Mouse (Mus musculus) hindbrain, embryonic 16.5 days (tissue): ENCODE results near the gene 6330409D20Rik. TPM values are rescaled to one million over a fixed set of nuclear protein-coding genes. Genes with fewer than 3 reads are reported as not detected.

Experiments
- ATAC-seq: fragments of 200-750 bp; cut with Nextera tagmentation; 2 replicates; pipeline ENCODE4 v1.8.0; 2017; ENCODE audit warnings: moderate TSS enrichment, moderate library complexity
- H3K27ac ChIP-seq: fragments of 300-500 bp; sonication (generic); 2 replicates; pipeline ENCODE4 v1.5.1; 2014; ENCODE audit warnings: low read depth, mild to moderate bottlenecking, control low read depth, low read length, moderate library complexity
- H3K27me3 ChIP-seq: fragments of 300-500 bp; sonication (generic); replicated peaks from 2 replicates; pipeline ENCODE4 v1.6.1; 2014; ENCODE audit warnings: low read length; ENCODE audit not compliant: control insufficient read depth, insufficient read depth
- H3K36me3 ChIP-seq: fragments of 300-500 bp; sonication (generic); 2 replicates; pipeline ENCODE4 v1.6.1; 2014; ENCODE audit warnings: mild to moderate bottlenecking, low read length, moderate library complexity, mixed read lengths; ENCODE audit not compliant: control insufficient read depth, insufficient read depth
- H3K4me1 ChIP-seq: fragments of 300-500 bp; sonication (generic); 2 replicates; pipeline ENCODE4 v1.6.1; 2014; ENCODE audit warnings: low read depth, low read length; ENCODE audit not compliant: control insufficient read depth, insufficient read depth
- H3K4me2 ChIP-seq: fragments of 300-500 bp; sonication (generic); 2 replicates; pipeline ENCODE4 v1.6.1; 2014; ENCODE audit warnings: mild to moderate bottlenecking, low read length, control low read depth, moderate library complexity
- H3K4me3 ChIP-seq: fragments of 300-500 bp; sonication (generic); 2 replicates; pipeline ENCODE4 v1.5.1; 2014; ENCODE audit warnings: mild to moderate bottlenecking, low read length, control low read depth, moderate library complexity
- H3K9ac ChIP-seq: fragments of 300-500 bp; sonication (generic); 2 replicates; pipeline ENCODE4 v1.6.1; 2014; ENCODE audit warnings: low read depth, mild to moderate bottlenecking, control low read depth, low read length, moderate library complexity
- H3K9me3 ChIP-seq: fragments of 300-500 bp; sonication (generic); 2 replicates; pipeline ENCODE4 v1.6.1; 2014; ENCODE audit warnings: mild to moderate bottlenecking, low read length, moderate library complexity; ENCODE audit not compliant: control insufficient read depth
- WGBS: fragments of 180-500 bp; shearing (Covaris S2); extraction: QIAGEN DNeasy Blood & Tissue Kit; methylation state at CpG from one replicate; pipeline ENCODE4 v1.1.7; 2014; 5-methylcytosine and 5-hydroxymethylcytosine counted together
- polyA plus RNA-seq: library from polyadenylated mRNA; unstranded; fragments of >200 nt; fragmentation: Nextera tagmentation; extraction: Ambion mirVana; gene quantifications from 2 replicates; pipeline ENCODE4 v1.2.1, GENCODE M21; 2015

The 6330409D20Rik gene
- polyA plus RNA-seq, 1 experiment from 2014 or later: 2.6 TPM

GRCm38 (mm10) chr2:32722046-32722445 lies 18.8 kb downstream of the 6330409D20Rik start:
- Histone ChIP-seq H3K27me3 (no peaks in the 10 kb centered on the region), H3K36me3 (no peaks in the 10 kb centered on the region), H3K9me3 (no peaks in the 10 kb centered on the region), H3K9ac (no peak overlapping the region), H3K27ac (no peak overlapping the region), H3K4me2 (no peak overlapping the region), H3K4me3 (no peak overlapping the region), H3K4me1 (peaks cover 1% of the 10 kb centered on the region; the same call in 1 of the 2 replicates)
- ATAC-seq: no peak
- 61% methylated on average over 5 of the region's 6 CpGs for WGBS

GRCm38 (mm10) chr2:32720681-32721229 lies 20.1 kb downstream of the 6330409D20Rik start, which contains the start of gene Sh2d3c:
TSS of gene Sh2d3c (plus strand) at chr2:32721055.
- Histone ChIP-seq H3K27ac (no peak within 1 kb of the TSS), H3K27me3 (no peaks in the 10 kb centered on the region), H3K36me3 (no peaks in the 10 kb centered on the region), H3K9me3 (no peaks in the 10 kb centered on the region), H3K4me1 (no peaks in the 10 kb centered on the region), H3K4me2 (no peak within 1 kb of the TSS), H3K9ac (no peak within 1 kb of the TSS), H3K4me3 (no peak within 1 kb of the TSS)
- ATAC-seq: no peak
- WGBS: 37% methylated on average over 8 of the region's 8 CpGs

GRCm38 (mm10) chr2:32720053-32720452 lies 20.8 kb downstream of the 6330409D20Rik start:
- Histone ChIP-seq H3K27me3 (no peaks in the 10 kb centered on the region), H3K27ac (no peak overlapping the region), H3K4me2 (no peak overlapping the region), H3K9ac (no peak overlapping the region), H3K4me3 (no peak overlapping the region), H3K36me3 (no peaks in the 10 kb centered on the region), H3K9me3 (no peaks in the 10 kb centered on the region), H3K4me1 (no peaks in the 10 kb centered on the region)
- WGBS: 92% methylated on average over 3 of the region's 3 CpGs
- no peak for ATAC-seq

GRCm38 (mm10) chr2:32718761-32719160 lies 22.1 kb downstream of the 6330409D20Rik start:
- H3K27ac ChIP-seq: no peak overlapping the region; the same call in 1 of the 2 replicates

GRCm38 (mm10) chr2:32714987-32715425 lies 25.8 kb downstream of the 6330409D20Rik start:
- Histone ChIP-seq H3K36me3 (no peaks in the 10 kb centered on the region), H3K9ac (0 out of 2 replicates have a peak overlapping the region, but pooled peaks have one; percentile 1), H3K9me3 (no peaks in the 10 kb centered on the region), H3K4me3 (no peak overlapping the region), H3K4me1 (peaks cover 25% of the 10 kb centered on the region), H3K27ac (no peak overlapping the region), H3K4me2 (no peak overlapping the region), H3K27me3 (no peaks in the 10 kb centered on the region)
- WGBS: 69% methylated on average over 4 of the region's 4 CpGs
- no peak for ATAC-seq

More at GRCm38 (mm10) chr2:32718761-32719160, 22.1 kb downstream of the 6330409D20Rik start:
- Histone ChIP-seq H3K9ac (no peak overlapping the region), H3K27me3 (no peaks in the 10 kb centered on the region), H3K9me3 (no peaks in the 10 kb centered on the region), H3K4me3 (no peak overlapping the region), H3K36me3 (no peaks in the 10 kb centered on the region), H3K4me2 (no peak overlapping the region), H3K4me1 (peaks cover 11% of the 10 kb centered on the region)
- ATAC-seq: peak; percentile 80
- WGBS: 25% methylated on average over 9 of the region's 9 CpGs

- H3K27me3 ChIP-seq: no peaks in the 10 kb centered on the region
- H3K9ac ChIP-seq: peak overlapping the region; percentile 96
- H3K4me2 ChIP-seq: peak overlapping the region; percentile 66
- peaks cover 25% of the 10 kb centered on the region for H3K4me1 ChIP-seq
- ATAC-seq: no peak
- 65% methylated on average over 11 of the region's 11 CpGs for WGBS
- H3K9me3 ChIP-seq: no peaks in the 10 kb centered on the region
- H3K27ac ChIP-seq: peak overlapping the region; percentile 100
- no peak overlapping the region; the same call in 1 of the 2 replicates for H3K4me3 ChIP-seq
- peaks cover 6% of the 10 kb centered on the region for H3K36me3 ChIP-seq
Measured at GRCm38 (mm10) chr2:32714117-32714986, 26.5 kb downstream of the 6330409D20Rik start.

GRCm38 (mm10) chr2:32712934-32713817 lies 27.6 kb downstream of the 6330409D20Rik start, which contains the start of gene Cdk9:
TSS of gene Cdk9 (minus strand) at chr2:32713076.
- ATAC-seq: peak; percentile 90
- Histone ChIP-seq H3K4me1 (peaks cover 25% of the 10 kb centered on the region), H3K4me2 (peak within 1 kb of the TSS; percentile 97), H3K9me3 (no peaks in the 10 kb centered on the region), H3K9ac (peak within 1 kb of the TSS; percentile 96), H3K36me3 (peaks cover 13% of the 10 kb centered on the region), H3K27ac (peak within 1 kb of the TSS; percentile 100), H3K27me3 (no peaks in the 10 kb centered on the region), H3K4me3 (peak within 1 kb of the TSS; percentile 95)
- 0% methylated on average over 43 of the region's 79 CpGs for WGBS

GRCm38 (mm10) chr2:32712586-32712933 lies 28.3 kb downstream of the 6330409D20Rik start:
- peaks cover 16% of the 10 kb centered on the region for H3K36me3 ChIP-seq
- H3K9me3 ChIP-seq: no peaks in the 10 kb centered on the region
- H3K9ac ChIP-seq: peak overlapping the region; percentile 96
- H3K4me2 ChIP-seq: peak overlapping the region; percentile 97
- H3K4me1 ChIP-seq: peaks cover 25% of the 10 kb centered on the region
- peak; percentile 88 for ATAC-seq
- WGBS: under 1% methylated on average over 31 of the region's 44 CpGs
- H3K27ac ChIP-seq: peak overlapping the region; percentile 100
- peak overlapping the region; percentile 95 for H3K4me3 ChIP-seq
- H3K27me3 ChIP-seq: no peaks in the 10 kb centered on the region
